Mouse (Mus musculus) thymus, adult 2 months (tissue): ENCODE data around the gene Stk32b. TPM values are rescaled to one million over a fixed set of nuclear protein-coding genes. Genes with fewer than 3 reads are reported as not detected.

Experiments used
- DNase-seq: peaks from one replicate; pipeline ENCODE4 v3.0.0; 2021
- H3K27ac ChIP-seq: fragments of 200-500 bp; 2 replicates; pipeline ENCODE4 v1.5.1; 2012; ENCODE audit warnings: low read length, control low read depth; ENCODE audit not compliant: control insufficient read depth, insufficient read depth
- H3K27me3 ChIP-seq: fragments of 200-500 bp; 2 replicates; pipeline ENCODE4 v1.6.1; 2012; ENCODE audit warnings: mild to moderate bottlenecking, low read length, moderate library complexity, mixed read lengths; ENCODE audit not compliant: control insufficient read depth, insufficient read depth
- H3K36me3 ChIP-seq: fragments of 200-500 bp; 2 replicates; pipeline ENCODE4 v1.6.1; 2012; ENCODE audit warnings: mild to moderate bottlenecking, low read length, moderate library complexity; ENCODE audit not compliant: control insufficient read depth, insufficient read depth
- H3K4me1 ChIP-seq: fragments of 200-500 bp; replicated peaks from 2 replicates; pipeline ENCODE4 v1.6.1; 2012; ENCODE audit warnings: low read length; ENCODE audit not compliant: control insufficient read depth, insufficient read depth
- H3K4me3 ChIP-seq: fragments of 200-500 bp; 2 replicates; pipeline ENCODE4 v1.5.1; 2012; ENCODE audit warnings: mild to moderate bottlenecking, low read length, control low read depth, moderate library complexity; ENCODE audit not compliant: control insufficient read depth, insufficient read depth
- CTCF ChIP-seq: fragments of 200-500 bp; IDR thresholded peaks from 2 replicates; pipeline ENCODE4 v1.5.1; 2012; ENCODE audit warnings: mild to moderate bottlenecking, control low read depth, low read length, moderate library complexity, borderline replicate concordance; ENCODE audit not compliant: control insufficient read depth, poor library complexity, insufficient read depth; ENCODE audit errors: extremely low read depth
- POLR2A ChIP-seq: fragments of 200-500 bp; IDR thresholded peaks from 2 replicates; pipeline ENCODE4 v1.6.1; 2012; ENCODE audit warnings: mild to moderate bottlenecking, low read length, control low read depth, moderate library complexity; ENCODE audit not compliant: control insufficient read depth, poor library complexity, insufficient read depth; ENCODE audit errors: extremely low read depth
- WGBS: fragments of 180-500 bp; shearing (Covaris S2); methylation state at CpG from one replicate; pipeline ENCODE4 v1.1.7; 2018; 5-methylcytosine and 5-hydroxymethylcytosine counted together
- polyA plus RNA-seq: library from polyadenylated mRNA; depleted of rRNA; stranded (reverse); fragments of >200 nt; gene quantifications from 2 replicates; pipeline ENCODE4 v1.2.3, GENCODE M21; 2012

The Stk32b gene
- polyA plus RNA-seq, 1 experiment = 0.28 TPM

DNA sequence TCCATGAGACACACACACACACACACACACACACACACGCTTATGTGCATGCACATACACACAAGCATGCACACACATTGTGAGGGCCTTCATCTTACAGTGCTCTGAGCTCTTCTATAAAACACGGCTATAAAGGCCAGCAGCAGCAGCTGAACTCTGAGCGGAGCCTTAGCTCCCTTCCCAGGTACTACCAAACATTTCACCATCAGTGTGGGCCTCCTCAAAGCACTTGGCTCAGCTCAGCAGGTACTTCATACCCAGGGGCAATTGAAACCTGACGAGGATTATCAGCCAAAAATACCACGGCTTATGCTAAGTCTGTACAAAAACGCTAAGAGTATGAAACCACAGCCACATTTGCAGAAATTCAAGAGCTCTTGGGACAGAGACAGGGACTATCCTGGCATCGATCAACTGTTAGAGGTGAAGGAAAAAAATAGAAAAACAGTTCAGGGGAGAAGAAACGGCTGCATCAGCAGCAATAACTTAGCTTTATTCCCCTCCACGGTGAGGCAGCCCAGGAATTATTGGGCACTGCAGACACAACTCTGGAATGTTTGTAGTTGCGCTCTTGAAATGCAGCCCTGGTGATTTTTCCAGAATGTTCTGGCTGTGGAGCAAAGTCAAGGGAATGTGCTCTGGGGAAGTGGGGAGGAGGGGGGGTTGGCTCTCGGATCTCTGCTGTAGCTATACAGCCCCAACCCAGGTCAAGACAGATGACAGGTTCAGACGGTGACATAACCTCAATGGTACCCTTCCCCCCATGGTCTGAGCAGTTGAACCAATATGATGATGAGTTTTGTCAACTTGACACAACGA lies 27.1 kb upstream of the Stk32b start:
- TF ChIP-seq CTCF = no peak
- TF ChIP-seq POLR2A = no peak
- Histone ChIP-seq H3K4me1 (no peaks in the 10 kb centered on the region), H3K27me3 (no peaks in the 10 kb centered on the region), H3K36me3 (no peaks in the 10 kb centered on the region), H3K27ac (no peak overlapping the region), H3K4me3 (no peak overlapping the region)
- 83% methylated on average over 13 of the region's 13 CpGs for WGBS
- DNase-seq = no peak

- 69% methylated on average over 7 of the region's 7 CpGs for WGBS
- TF ChIP-seq CTCF (no peak), POLR2A (no peak)
- H3K27ac ChIP-seq = no peak overlapping the region
- no peaks in the 10 kb centered on the region for H3K27me3 ChIP-seq
- H3K4me3 ChIP-seq = no peak overlapping the region
- no peak for DNase-seq
- H3K4me1 ChIP-seq = no peaks in the 10 kb centered on the region
- H3K36me3 ChIP-seq = no peaks in the 10 kb centered on the region
These were observed 19.2 kb upstream of the Stk32b start for GRCm38 (mm10) chr5:37736213-37736612.

GRCm38 (mm10) chr5:37735224-37735623 lies 18.3 kb upstream of the Stk32b start, which contains the start of gene Cytl1:
Gene Cytl1 (plus strand): TSS chr5:37735519.
- TF ChIP-seq CTCF (no peak), POLR2A (no peak)
- WGBS = 60% methylated on average over 5 of the region's 5 CpGs
- Histone ChIP-seq H3K27me3 (no peaks in the 10 kb centered on the region), H3K36me3 (no peaks in the 10 kb centered on the region), H3K4me3 (no peak within 1 kb of the TSS), H3K27ac (no peak within 1 kb of the TSS), H3K4me1 (no peaks in the 10 kb centered on the region)
- DNase-seq = no peak

DNA sequence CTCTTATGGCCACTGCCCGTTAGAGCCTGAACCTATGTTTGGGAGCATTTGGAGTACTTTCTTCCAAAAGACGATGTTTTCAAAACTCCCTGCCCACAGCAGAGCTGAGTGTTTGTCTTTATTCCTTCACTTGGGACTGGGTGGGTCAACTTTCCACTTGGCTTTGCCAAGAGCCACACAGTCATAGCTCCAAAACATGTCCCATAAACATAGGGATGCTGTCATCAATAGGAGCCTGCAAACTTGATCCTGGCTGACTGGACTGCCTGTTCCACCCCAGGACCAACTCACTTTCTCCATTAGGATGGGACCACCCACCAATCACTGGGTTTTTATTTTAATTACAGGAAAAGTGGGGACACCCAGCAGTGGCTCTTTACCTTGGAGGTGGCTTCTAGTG lies 13.8 kb upstream of the Stk32b start:
- H3K27ac ChIP-seq = no peak overlapping the region
- H3K4me3 ChIP-seq = no peak overlapping the region
- DNase-seq = no peak
- WGBS = 98% methylated on average over 2 of the region's 2 CpGs
- TF ChIP-seq CTCF = no peak
- TF ChIP-seq POLR2A = no peak
- no peaks in the 10 kb centered on the region for H3K4me1 ChIP-seq
- no peaks in the 10 kb centered on the region for H3K36me3 ChIP-seq
- no peaks in the 10 kb centered on the region for H3K27me3 ChIP-seq

DNA sequence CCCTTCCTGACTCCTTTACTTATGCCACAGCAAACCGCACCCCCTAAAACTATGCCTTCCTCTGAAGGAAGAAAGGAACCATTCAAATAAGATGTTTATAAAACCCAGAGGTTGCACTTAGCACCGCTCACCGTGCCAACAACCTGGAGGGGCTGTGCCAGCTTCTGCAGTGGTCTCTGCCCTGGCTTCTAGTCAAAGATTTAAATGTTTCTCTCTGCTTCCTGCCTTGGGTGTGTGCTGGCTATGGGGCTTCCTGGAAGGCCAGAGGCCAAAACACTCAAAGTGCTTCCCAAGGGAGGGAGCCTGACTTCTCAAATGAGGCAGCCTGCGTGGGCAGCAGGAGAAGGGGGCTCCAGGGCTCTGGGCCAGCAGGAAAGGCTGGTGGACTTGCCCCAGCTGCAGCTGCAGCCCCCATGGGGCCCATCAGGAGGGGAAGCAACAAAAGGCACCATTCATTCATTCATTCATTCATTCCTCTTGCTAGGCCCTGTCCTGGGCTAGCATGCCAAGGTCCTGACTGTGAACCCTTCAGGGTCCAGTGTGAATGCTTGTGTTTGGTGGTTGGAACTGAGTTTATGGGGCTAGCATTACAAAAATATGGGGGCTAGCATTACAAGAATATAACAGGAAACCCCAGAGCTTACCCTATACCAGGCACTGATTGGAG lies 8.4 kb upstream of the Stk32b start:
- no peak for DNase-seq
- Histone ChIP-seq H3K4me3 (no peak overlapping the region), H3K27me3 (no peaks in the 10 kb centered on the region), H3K4me1 (no peaks in the 10 kb centered on the region), H3K27ac (no peak overlapping the region), H3K36me3 (no peaks in the 10 kb centered on the region)
- WGBS = 74% methylated on average over 4 of the region's 4 CpGs
- TF ChIP-seq POLR2A = no peak
- no peak for TF ChIP-seq CTCF

GRCm38 (mm10) chr5:37720670-37721069 lies 3.7 kb upstream of the Stk32b start:
- no peaks in the 10 kb centered on the region for H3K36me3 ChIP-seq
- WGBS = 45% methylated on average over 6 of the region's 6 CpGs
- H3K4me1 ChIP-seq = no peaks in the 10 kb centered on the region
- no peak for TF ChIP-seq POLR2A
- no peak for TF ChIP-seq CTCF
- DNase-seq = no peak
- H3K4me3 ChIP-seq = no peak overlapping the region
- no peaks in the 10 kb centered on the region for H3K27me3 ChIP-seq
- no peak overlapping the region for H3K27ac ChIP-seq
